Mouse (Mus musculus): Measurements from ENCODE around the gene G3bp2. TPM values are rescaled to one million over a fixed set of nuclear protein-coding genes. Genes with fewer than 3 reads are reported as not detected.

Gene G3bp2
- total and polyA plus RNA-seq, 2 experiments from 2014 or later, result 143 to 265 TPM

- Histone ChIP-seq H3K9ac (replicated peaks; ENCODE audit: low read length) (no peak overlapping the region), H3K36me3 (ENCODE audit: insufficient read depth, low read length) (peaks cover 26% of the 10 kb centered on the region), H3K27ac (no peak overlapping the region), H3K9me3 (ENCODE audit: low read length) (no peaks in the 10 kb centered on the region), H3K4me3 (ENCODE audit: low read length) (no peak overlapping the region), H3K27me3 (ENCODE audit: insufficient read depth, low read length) (no peaks in the 10 kb centered on the region), H3K4me2 (ENCODE audit: low read depth, low read length) (no peak overlapping the region), H3K4me1 (ENCODE audit: insufficient read depth, low read length) (no peaks in the 10 kb centered on the region)
- DNase-seq (ENCODE audit: low spot score), result no peak
- TF ChIP-seq CTCF (IDR thresholded peaks at IDR 0.05; ENCODE audit: low read depth), result no peak
- WGBS, result 74% methylated on average over 3 of the region's 3 CpGs
- no peak for ATAC-seq
Observed at GRCm38 (mm10) chr5:92050419-92050818, 33.1 kb downstream of the G3bp2 start.

- Histone ChIP-seq H3K4me2 (ENCODE audit: low read depth, low read length) (peak within 1 kb of the TSS; percentile 95), H3K36me3 (ENCODE audit: insufficient read depth, low read length) (no peaks in the 10 kb centered on the region), H3K27me3 (ENCODE audit: insufficient read depth, low read length) (no peaks in the 10 kb centered on the region), H3K9me3 (ENCODE audit: low read length) (no peaks in the 10 kb centered on the region), H3K27ac (peak within 1 kb of the TSS; percentile 76), H3K4me1 (ENCODE audit: insufficient read depth, low read length) (no peaks in the 10 kb centered on the region), H3K4me3 (ENCODE audit: low read length) (peak within 1 kb of the TSS; percentile 84), H3K9ac (replicated peaks; ENCODE audit: low read length) (peak within 1 kb of the TSS; percentile 65)
- ATAC-seq (no peak), DNase-seq (ENCODE audit: low spot score) (no peak)
- no peak for TF ChIP-seq CTCF (IDR thresholded peaks at IDR 0.05; ENCODE audit: low read depth)
- whole genome bisulfite sequencing, result 65% methylated on average over 4 of the region's 4 CpGs
Observed at GRCm38 (mm10) chr5:92043783-92044182, 39.7 kb downstream of the G3bp2 start, which contains the start of gene Cdkl2. Gene Cdkl2, minus strand, starts transcription at chr5:92043883.

GRCm38 (mm10) chr5:92042377-92043348 is 40.9 kb downstream of the G3bp2 start:
- Histone ChIP-seq H3K4me1 (ENCODE audit: insufficient read depth, low read length) (no peaks in the 10 kb centered on the region), H3K9me3 (ENCODE audit: low read length) (no peaks in the 10 kb centered on the region), H3K27ac (peak overlapping the region; percentile 76), H3K4me3 (ENCODE audit: low read length) (peak overlapping the region; percentile 84), H3K36me3 (ENCODE audit: insufficient read depth, low read length) (no peaks in the 10 kb centered on the region), H3K9ac (replicated peaks; ENCODE audit: low read length) (peak overlapping the region; percentile 65), H3K27me3 (ENCODE audit: insufficient read depth, low read length) (no peaks in the 10 kb centered on the region), H3K4me2 (ENCODE audit: low read depth, low read length) (peak overlapping the region; percentile 95)
- WGBS, result under 1% methylated on average over 67 of the region's 68 CpGs
- peak; percentile 99 for ATAC-seq
- TF ChIP-seq CTCF (IDR thresholded peaks at IDR 0.05; ENCODE audit: low read depth), result no peak; the same call in 1 of the 2 replicates
- DNase-seq (ENCODE audit: low spot score), result peak; percentile 94

DNA sequence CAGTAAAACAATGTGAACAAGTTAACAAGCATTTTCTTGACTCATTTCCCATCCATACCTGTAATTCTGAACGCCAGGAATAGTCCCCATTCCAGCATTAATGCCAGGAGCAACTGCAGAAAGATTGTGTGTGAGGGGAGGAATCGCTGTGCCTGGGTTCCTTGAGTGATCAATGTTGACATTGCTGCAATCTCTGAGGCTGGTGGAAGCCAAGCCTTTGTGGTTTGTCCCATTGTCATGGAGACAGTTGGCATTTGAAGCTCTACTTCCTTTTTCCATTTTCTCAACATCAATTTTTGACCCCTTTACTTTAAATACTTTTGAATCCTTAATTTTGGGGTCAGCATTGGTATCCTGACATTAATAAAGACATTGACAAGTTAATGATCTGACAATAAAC is 63.6 kb downstream of the G3bp2 start:
- no peak for ATAC-seq

DNA sequence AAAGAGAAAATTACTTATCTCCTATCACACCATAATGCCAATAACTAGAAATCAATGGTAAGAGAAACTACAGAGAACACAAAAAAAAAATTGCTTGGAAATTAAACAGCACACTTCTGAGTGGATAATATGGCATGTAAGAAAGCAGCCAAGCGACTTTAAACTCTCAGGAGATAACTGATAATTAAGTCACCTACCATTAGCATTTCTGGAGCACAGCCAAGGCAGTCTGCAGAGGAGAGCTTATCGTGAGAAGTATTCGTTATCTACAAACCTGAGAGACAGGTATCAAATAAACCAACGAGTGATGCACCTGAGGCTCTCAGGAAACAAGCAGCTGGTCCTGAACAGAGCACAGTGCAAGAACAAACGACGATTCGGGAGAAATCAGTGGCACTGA is 71.8 kb downstream of the G3bp2 start:
- Histone ChIP-seq H3K9ac (replicated peaks; ENCODE audit: low read length) (no peak overlapping the region), H3K4me3 (ENCODE audit: low read length) (no peak overlapping the region), H3K36me3 (ENCODE audit: insufficient read depth, low read length) (no peaks in the 10 kb centered on the region), H3K27me3 (ENCODE audit: insufficient read depth, low read length) (no peaks in the 10 kb centered on the region), H3K4me2 (ENCODE audit: low read depth, low read length) (no peak overlapping the region), H3K4me1 (ENCODE audit: insufficient read depth, low read length) (no peaks in the 10 kb centered on the region), H3K27ac (no peak overlapping the region), H3K9me3 (ENCODE audit: low read length) (no peaks in the 10 kb centered on the region)
- no peak for TF ChIP-seq CTCF (IDR thresholded peaks at IDR 0.05; ENCODE audit: low read depth)
- DNase-seq (ENCODE audit: low spot score) (peak; percentile 33), ATAC-seq (no peak)
- 68% methylated on average over 7 of the region's 7 CpGs for WGBS

More for the DNA sequence above, 63.6 kb downstream of the G3bp2 start:
- Histone ChIP-seq H3K9me3 (ENCODE audit: low read length) (no peaks in the 10 kb centered on the region), H3K4me3 (ENCODE audit: low read length) (no peak overlapping the region), H3K36me3 (ENCODE audit: insufficient read depth, low read length) (no peaks in the 10 kb centered on the region), H3K4me2 (ENCODE audit: low read depth, low read length) (no peak overlapping the region), H3K9ac (replicated peaks; ENCODE audit: low read length) (no peak overlapping the region), H3K27ac (no peak overlapping the region), H3K27me3 (ENCODE audit: insufficient read depth, low read length) (no peaks in the 10 kb centered on the region), H3K4me1 (ENCODE audit: insufficient read depth, low read length) (no peaks in the 10 kb centered on the region)
- DNase-seq (ENCODE audit: low spot score), result no peak
- 58% methylated on average over 2 of the region's 2 CpGs for WGBS
- no peak for TF ChIP-seq CTCF (IDR thresholded peaks at IDR 0.05; ENCODE audit: low read depth)

- H3K4me3 ChIP-seq (ENCODE audit: low read length), result no peak overlapping the region
- ATAC-seq (no peak), DNase-seq (ENCODE audit: low spot score) (no peak)
- no peaks in the 10 kb centered on the region for H3K4me1 ChIP-seq (ENCODE audit: insufficient read depth, low read length)
- no peaks in the 10 kb centered on the region for H3K9me3 ChIP-seq (ENCODE audit: low read length)
- H3K27me3 ChIP-seq (ENCODE audit: insufficient read depth, low read length), result no peaks in the 10 kb centered on the region
- no peak overlapping the region for H3K9ac ChIP-seq (replicated peaks; ENCODE audit: low read length)
- no peak overlapping the region for H3K27ac ChIP-seq
- no peak overlapping the region for H3K4me2 ChIP-seq (ENCODE audit: low read depth, low read length)
- 47% methylated on average over 2 of the region's 2 CpGs for WGBS
- no peaks in the 10 kb centered on the region for H3K36me3 ChIP-seq (ENCODE audit: insufficient read depth, low read length)
- no peak for TF ChIP-seq CTCF (IDR thresholded peaks at IDR 0.05; ENCODE audit: low read depth)
Observed at GRCm38 (mm10) chr5:92009827-92010226, 73.7 kb downstream of the G3bp2 start.

- no peaks in the 10 kb centered on the region for H3K4me1 ChIP-seq (ENCODE audit: insufficient read depth, low read length)
- H3K27ac ChIP-seq, result no peak overlapping the region
- H3K36me3 ChIP-seq (ENCODE audit: insufficient read depth, low read length), result no peaks in the 10 kb centered on the region
- TF ChIP-seq CTCF (IDR thresholded peaks at IDR 0.05; ENCODE audit: low read depth), result peak; percentile 78
- 0 out of 2 replicates have a peak, but pooled peaks cover 2% of the 10 kb centered on the region for H3K9me3 ChIP-seq (ENCODE audit: low read length)
- 80% methylated on average over 2 of the region's 2 CpGs for WGBS
- H3K4me2 ChIP-seq (ENCODE audit: low read depth, low read length), result no peak overlapping the region
- no peak overlapping the region for H3K9ac ChIP-seq (replicated peaks; ENCODE audit: low read length)
- DNase-seq (ENCODE audit: low spot score) (peak; percentile 77), ATAC-seq (peak; percentile 86)
- no peaks in the 10 kb centered on the region for H3K27me3 ChIP-seq (ENCODE audit: insufficient read depth, low read length)
- H3K4me3 ChIP-seq (ENCODE audit: low read length), result no peak overlapping the region
Observed at GRCm38 (mm10) chr5:92003011-92003410, 80.5 kb downstream of the G3bp2 start.

Other genes with a start within 250 kb of the G3bp2 start
- gene Rchy1, start 120.7 kb downstream of the G3bp2 start, total RNA-seq (2014; rRNA removed), result 23.2 and 35.6 TPM in 2 replicates
- 76.6 and 81.2 TPM in 2 replicates for gene Rchy1, start 120.7 kb downstream of the G3bp2 start, polyA plus RNA-seq (2015; fragmentation: Nextera tagmentation; extraction: Ambion mirVana)
- gene Odaph, start 96.2 kb downstream of the G3bp2 start, total RNA-seq (2014; rRNA removed), result 1.2 TPM in 1 of 2 replicates, not detected in the other
- 0.66 and 1.1 TPM in 2 replicates for gene Odaph, start 96.2 kb downstream of the G3bp2 start, polyA plus RNA-seq (2015; fragmentation: Nextera tagmentation; extraction: Ambion mirVana)
- gene Cdkl2, start 39.8 kb downstream of the G3bp2 start, total RNA-seq (2014; rRNA removed), result 16.6 and 17.1 TPM in 2 replicates
- gene Cdkl2, start 39.8 kb downstream of the G3bp2 start, polyA plus RNA-seq (2015; fragmentation: Nextera tagmentation; extraction: Ambion mirVana), result 29.2 and 29.4 TPM in 2 replicates
- 16.1 and 17.7 TPM in 2 replicates for gene Uso1, start 54.2 kb upstream of the G3bp2 start, total RNA-seq (2014; rRNA removed)
- gene Uso1, start 54.2 kb upstream of the G3bp2 start, polyA plus RNA-seq (2015; fragmentation: Nextera tagmentation; extraction: Ambion mirVana), result 29.6 and 29.8 TPM in 2 replicates
- gene U90926, start 131.7 kb upstream of the G3bp2 start, total RNA-seq (2014; rRNA removed), result not detected in 2 replicates
- not detected in 2 replicates for gene U90926, start 131.7 kb upstream of the G3bp2 start, polyA plus RNA-seq (2015; fragmentation: Nextera tagmentation; extraction: Ambion mirVana)
- 1.5 and 3.5 TPM in 2 replicates for gene Ppef2, start 172.6 kb upstream of the G3bp2 start, total RNA-seq (2014; rRNA removed)
- gene Ppef2, start 172.6 kb upstream of the G3bp2 start, polyA plus RNA-seq (2015; fragmentation: Nextera tagmentation; extraction: Ambion mirVana), result 0.35 and 0.43 TPM in 2 replicates
- 28.9 and 44.9 TPM in 2 replicates for gene Naaa, start 194.5 kb upstream of the G3bp2 start, total RNA-seq (2014; rRNA removed)
- gene Naaa, start 194.5 kb upstream of the G3bp2 start, polyA plus RNA-seq (2015; fragmentation: Nextera tagmentation; extraction: Ambion mirVana), result 29.1 TPM in 2 replicates
- 27.3 and 28.3 TPM in 2 replicates for gene Sdad1, start 226.8 kb upstream of the G3bp2 start, total RNA-seq (2014; rRNA removed)
- gene Sdad1, start 226.8 kb upstream of the G3bp2 start, polyA plus RNA-seq (2015; fragmentation: Nextera tagmentation; extraction: Ambion mirVana), result 30.6 and 30.7 TPM in 2 replicates
- gene Cxcl9, start 244.4 kb upstream of the G3bp2 start, total RNA-seq (2014; rRNA removed), result not detected in 2 replicates
- not detected in 2 replicates for gene Cxcl9, start 244.4 kb upstream of the G3bp2 start, polyA plus RNA-seq (2015; fragmentation: Nextera tagmentation; extraction: Ambion mirVana)
- 1.8 and 4.1 TPM in 2 replicates for gene Art3, start 248.1 kb upstream of the G3bp2 start, total RNA-seq (2014; rRNA removed)
- gene Art3, start 248.1 kb upstream of the G3bp2 start, polyA plus RNA-seq (2015; fragmentation: Nextera tagmentation; extraction: Ambion mirVana), result 8.0 and 10.2 TPM in 2 replicates

Data from hindbrain, postnatal 0 days (tissue).